Mouse (Mus musculus): ENCODE measurements around the gene Stxbp6. TPM values are rescaled to one million over a fixed set of nuclear protein-coding genes. Genes with fewer than 3 reads are reported as not detected.

Gene Stxbp6
- polyA plus RNA-seq, 1 experiment from 2014 or later: 17.4 TPM

DNA sequence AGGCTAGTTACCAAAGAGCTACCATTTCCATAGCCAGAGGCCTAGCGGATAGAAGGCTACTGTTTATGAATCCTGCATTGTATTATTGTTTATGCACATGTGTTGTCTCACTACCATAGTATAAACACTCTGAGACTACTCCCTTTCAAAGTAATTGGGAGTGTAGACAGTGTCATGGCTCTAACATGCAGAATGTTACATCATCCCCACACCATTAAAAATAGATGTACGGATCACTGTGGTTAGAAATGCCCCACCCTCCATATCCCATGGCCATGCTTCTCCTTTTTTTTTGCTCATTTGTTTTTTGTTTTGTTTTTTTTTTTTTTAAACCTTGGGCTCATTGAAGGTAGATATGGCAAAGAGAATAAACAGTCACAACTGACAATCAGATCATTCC is 154.9 kb downstream of the Stxbp6 start:
- H3K4me2 ChIP-seq (ENCODE audit: low read depth, low read length): no peak overlapping the region
- no peak for ATAC-seq
- no peak overlapping the region for H3K27ac ChIP-seq (ENCODE audit: low read length)
- H3K36me3 ChIP-seq (ENCODE audit: control insufficient read depth, insufficient read depth, low read length): no peaks in the 10 kb centered on the region
- H3K9me3 ChIP-seq (ENCODE audit: control insufficient read depth, low read length): no peaks in the 10 kb centered on the region
- H3K4me3 ChIP-seq (ENCODE audit: low read length): no peak overlapping the region
- no peak overlapping the region for H3K9ac ChIP-seq (ENCODE audit: low read depth, low read length)
- 87% methylated on average over 2 of the region's 2 CpGs for WGBS
- H3K4me1 ChIP-seq (ENCODE audit: control insufficient read depth, insufficient read depth, low read length): no peaks in the 10 kb centered on the region
- no peaks in the 10 kb centered on the region for H3K27me3 ChIP-seq (replicated peaks; ENCODE audit: control insufficient read depth, insufficient read depth, low read length)

DNA sequence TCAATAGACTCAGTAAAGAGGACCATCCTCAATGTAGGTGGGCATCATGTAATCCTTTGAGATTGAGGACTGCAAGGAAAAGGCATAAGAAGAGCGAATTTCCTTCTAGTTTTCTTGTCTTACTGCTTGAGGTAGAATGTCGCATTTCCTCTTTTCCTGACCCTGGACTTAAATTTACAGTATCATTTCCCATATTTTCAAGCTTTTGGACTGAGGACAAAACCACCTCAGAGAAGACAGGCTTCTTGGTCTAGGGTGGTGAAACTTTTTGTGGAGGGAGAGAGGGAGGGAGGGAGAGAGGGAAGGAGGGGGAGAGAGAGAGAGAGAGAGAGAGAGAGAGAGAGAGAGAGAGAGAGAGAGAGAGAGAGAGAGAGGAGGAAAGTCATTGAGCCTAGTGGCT is 155.6 kb downstream of the Stxbp6 start:
- no peak overlapping the region for H3K27ac ChIP-seq (ENCODE audit: low read length)
- no peaks in the 10 kb centered on the region for H3K9me3 ChIP-seq (ENCODE audit: control insufficient read depth, low read length)
- H3K4me1 ChIP-seq (ENCODE audit: control insufficient read depth, insufficient read depth, low read length): no peaks in the 10 kb centered on the region
- ATAC-seq: no peak
- no peak overlapping the region for H3K9ac ChIP-seq (ENCODE audit: low read depth, low read length)
- H3K36me3 ChIP-seq (ENCODE audit: control insufficient read depth, insufficient read depth, low read length): no peaks in the 10 kb centered on the region
- no peaks in the 10 kb centered on the region for H3K27me3 ChIP-seq (replicated peaks; ENCODE audit: control insufficient read depth, insufficient read depth, low read length)
- no peak overlapping the region for H3K4me3 ChIP-seq (ENCODE audit: low read length)
- 98% methylated on average over 2 of the region's 2 CpGs for WGBS
- H3K4me2 ChIP-seq (ENCODE audit: low read depth, low read length): no peak overlapping the region

GRCm38 (mm10) chr12:44913854-44914253 is 160.7 kb downstream of the Stxbp6 start:
- no peak overlapping the region for H3K9ac ChIP-seq (ENCODE audit: low read depth, low read length)
- no peak overlapping the region for H3K4me3 ChIP-seq (ENCODE audit: low read length)
- no peak for ATAC-seq
- H3K27me3 ChIP-seq (replicated peaks; ENCODE audit: control insufficient read depth, insufficient read depth, low read length): no peaks in the 10 kb centered on the region
- H3K4me1 ChIP-seq (ENCODE audit: control insufficient read depth, insufficient read depth, low read length): no peaks in the 10 kb centered on the region
- H3K9me3 ChIP-seq (ENCODE audit: control insufficient read depth, low read length): no peaks in the 10 kb centered on the region
- no peak overlapping the region for H3K4me2 ChIP-seq (ENCODE audit: low read depth, low read length)
- 76% methylated on average over 4 of the region's 4 CpGs for WGBS
- H3K36me3 ChIP-seq (ENCODE audit: control insufficient read depth, insufficient read depth, low read length): no peaks in the 10 kb centered on the region
- no peak overlapping the region for H3K27ac ChIP-seq (ENCODE audit: low read length)

GRCm38 (mm10) chr12:44908028-44908702 is 166.3 kb downstream of the Stxbp6 start:
- H3K4me3 ChIP-seq (ENCODE audit: low read length): no peak overlapping the region

DNA sequence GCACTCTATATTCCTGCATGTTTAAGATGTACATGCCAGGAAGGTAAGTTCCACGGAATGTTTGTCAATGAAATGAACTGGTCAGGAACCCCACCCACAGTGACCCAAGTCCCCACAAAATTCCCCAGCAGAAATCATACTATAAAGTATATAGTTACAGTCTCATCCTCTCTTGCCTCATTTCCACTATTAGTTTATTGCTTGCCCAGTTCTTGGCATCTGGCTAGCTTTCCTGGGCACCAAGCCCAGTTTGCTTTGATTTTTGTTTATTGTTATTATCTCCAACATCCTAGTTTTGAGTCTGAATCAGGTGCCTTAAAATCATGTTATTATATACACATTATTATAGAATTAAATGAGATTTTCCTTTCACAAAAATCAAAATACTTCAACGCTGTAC is 168.5 kb downstream of the Stxbp6 start:
- H3K36me3 ChIP-seq (ENCODE audit: control insufficient read depth, insufficient read depth, low read length): no peaks in the 10 kb centered on the region
- H3K4me3 ChIP-seq (ENCODE audit: low read length): no peak overlapping the region
- ATAC-seq: no peak
- no peaks in the 10 kb centered on the region for H3K9me3 ChIP-seq (ENCODE audit: control insufficient read depth, low read length)
- H3K9ac ChIP-seq (ENCODE audit: low read depth, low read length): no peak overlapping the region
- no peak overlapping the region for H3K4me2 ChIP-seq (ENCODE audit: low read depth, low read length)
- H3K27me3 ChIP-seq (replicated peaks; ENCODE audit: control insufficient read depth, insufficient read depth, low read length): no peaks in the 10 kb centered on the region
- no peak overlapping the region for H3K27ac ChIP-seq (ENCODE audit: low read length)
- H3K4me1 ChIP-seq (ENCODE audit: control insufficient read depth, insufficient read depth, low read length): no peaks in the 10 kb centered on the region
- WGBS: 85% methylated on average over 2 of the region's 2 CpGs

More at GRCm38 (mm10) chr12:44908028-44908702, 166.3 kb downstream of the Stxbp6 start:
- Histone ChIP-seq H3K9ac (ENCODE audit: low read depth, low read length) (no peak overlapping the region), H3K27me3 (replicated peaks; ENCODE audit: control insufficient read depth, insufficient read depth, low read length) (no peaks in the 10 kb centered on the region), H3K27ac (ENCODE audit: low read length) (no peak overlapping the region), H3K4me2 (ENCODE audit: low read depth, low read length) (no peak overlapping the region), H3K4me1 (ENCODE audit: control insufficient read depth, insufficient read depth, low read length) (no peaks in the 10 kb centered on the region), H3K36me3 (ENCODE audit: control insufficient read depth, insufficient read depth, low read length) (no peaks in the 10 kb centered on the region), H3K9me3 (ENCODE audit: control insufficient read depth, low read length) (no peaks in the 10 kb centered on the region)
- 68% methylated on average over 3 of the region's 3 CpGs for WGBS
- ATAC-seq: no peak

- no peak overlapping the region for H3K9ac ChIP-seq (ENCODE audit: low read depth, low read length)
- H3K4me1 ChIP-seq (ENCODE audit: control insufficient read depth, insufficient read depth, low read length): no peaks in the 10 kb centered on the region
- ATAC-seq: no peak
- no peaks in the 10 kb centered on the region for H3K9me3 ChIP-seq (ENCODE audit: control insufficient read depth, low read length)
- 49% methylated on average over 1 of the region's 1 CpGs for WGBS
- no peaks in the 10 kb centered on the region for H3K36me3 ChIP-seq (ENCODE audit: control insufficient read depth, insufficient read depth, low read length)
- no peak overlapping the region for H3K27ac ChIP-seq (ENCODE audit: low read length)
- H3K4me3 ChIP-seq (ENCODE audit: low read length): no peak overlapping the region
- H3K27me3 ChIP-seq (replicated peaks; ENCODE audit: control insufficient read depth, insufficient read depth, low read length): no peaks in the 10 kb centered on the region
- H3K4me2 ChIP-seq (ENCODE audit: low read depth, low read length): no peak overlapping the region
Observed at GRCm38 (mm10) chr12:44903205-44903732, 171.2 kb downstream of the Stxbp6 start.

DNA sequence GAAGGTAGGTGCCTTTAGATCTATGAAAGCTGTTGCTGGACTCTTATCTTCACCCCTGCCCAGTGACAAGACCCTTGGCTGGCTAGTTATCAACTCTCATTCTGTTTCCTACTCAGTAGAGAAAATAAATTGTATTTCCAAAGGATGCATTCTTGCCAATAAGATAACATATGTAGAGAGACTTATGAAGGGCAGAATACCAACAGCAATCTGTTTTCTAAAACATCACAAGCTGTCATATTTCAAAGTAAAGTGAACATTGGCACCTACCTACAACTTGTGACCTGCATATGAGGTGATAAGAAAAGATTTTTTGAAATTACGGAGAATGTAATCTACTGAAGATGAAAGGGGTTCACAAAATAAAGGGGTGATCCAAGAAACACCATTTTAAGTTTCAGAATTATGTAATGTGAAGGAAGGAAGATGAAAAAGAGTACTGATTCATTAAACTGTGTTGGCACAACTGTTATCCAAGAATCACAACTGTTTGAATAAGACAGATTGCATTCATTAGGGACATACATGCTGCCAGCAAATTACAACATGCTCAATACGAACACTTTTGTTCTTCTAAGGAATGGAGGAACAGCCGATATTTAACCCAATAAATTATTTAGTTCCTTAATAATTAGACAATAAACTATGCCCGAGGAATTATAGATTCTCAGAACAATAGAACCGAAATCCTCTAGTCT is 175.2 kb downstream of the Stxbp6 start:
- H3K27ac ChIP-seq (ENCODE audit: low read length): no peak overlapping the region
- H3K36me3 ChIP-seq (ENCODE audit: control insufficient read depth, insufficient read depth, low read length): no peaks in the 10 kb centered on the region
- H3K27me3 ChIP-seq (replicated peaks; ENCODE audit: control insufficient read depth, insufficient read depth, low read length): no peaks in the 10 kb centered on the region
- no peaks in the 10 kb centered on the region for H3K4me1 ChIP-seq (ENCODE audit: control insufficient read depth, insufficient read depth, low read length)
- H3K4me3 ChIP-seq (ENCODE audit: low read length): no peak overlapping the region
- no peak overlapping the region for H3K9ac ChIP-seq (ENCODE audit: low read depth, low read length)
- WGBS: 91% methylated on average over 5 of the region's 5 CpGs
- no peak for ATAC-seq
- H3K9me3 ChIP-seq (ENCODE audit: control insufficient read depth, low read length): no peaks in the 10 kb centered on the region
- H3K4me2 ChIP-seq (ENCODE audit: low read depth, low read length): no peak overlapping the region

DNA sequence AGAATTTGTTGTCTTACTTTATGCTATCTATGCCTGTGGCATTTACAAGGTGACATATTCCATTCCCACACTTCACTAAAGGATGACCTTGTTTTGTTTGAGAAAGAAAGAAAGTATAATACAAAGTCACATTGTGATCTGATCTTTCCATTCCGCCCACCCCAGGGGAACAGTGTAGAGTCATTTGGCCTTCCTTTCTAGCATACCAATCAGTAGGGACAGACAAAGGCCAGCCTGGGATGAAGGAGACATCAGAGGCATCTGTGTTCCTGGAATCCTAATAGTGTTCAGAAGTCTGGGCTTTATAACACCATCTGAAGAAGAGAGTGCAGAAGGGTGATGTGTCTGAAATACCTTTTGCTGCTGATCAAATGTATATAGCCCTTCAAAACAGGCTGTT is 178.0 kb downstream of the Stxbp6 start:
- Histone ChIP-seq H3K9ac (ENCODE audit: low read depth, low read length) (no peak overlapping the region), H3K27me3 (replicated peaks; ENCODE audit: control insufficient read depth, insufficient read depth, low read length) (no peaks in the 10 kb centered on the region), H3K4me3 (ENCODE audit: low read length) (no peak overlapping the region), H3K9me3 (ENCODE audit: control insufficient read depth, low read length) (no peaks in the 10 kb centered on the region), H3K27ac (ENCODE audit: low read length) (no peak overlapping the region), H3K4me2 (ENCODE audit: low read depth, low read length) (no peak overlapping the region), H3K4me1 (ENCODE audit: control insufficient read depth, insufficient read depth, low read length) (no peaks in the 10 kb centered on the region), H3K36me3 (ENCODE audit: control insufficient read depth, insufficient read depth, low read length) (no peaks in the 10 kb centered on the region)
- no peak for ATAC-seq
- 88% methylated on average over 1 of the region's 1 CpGs for WGBS

DNA sequence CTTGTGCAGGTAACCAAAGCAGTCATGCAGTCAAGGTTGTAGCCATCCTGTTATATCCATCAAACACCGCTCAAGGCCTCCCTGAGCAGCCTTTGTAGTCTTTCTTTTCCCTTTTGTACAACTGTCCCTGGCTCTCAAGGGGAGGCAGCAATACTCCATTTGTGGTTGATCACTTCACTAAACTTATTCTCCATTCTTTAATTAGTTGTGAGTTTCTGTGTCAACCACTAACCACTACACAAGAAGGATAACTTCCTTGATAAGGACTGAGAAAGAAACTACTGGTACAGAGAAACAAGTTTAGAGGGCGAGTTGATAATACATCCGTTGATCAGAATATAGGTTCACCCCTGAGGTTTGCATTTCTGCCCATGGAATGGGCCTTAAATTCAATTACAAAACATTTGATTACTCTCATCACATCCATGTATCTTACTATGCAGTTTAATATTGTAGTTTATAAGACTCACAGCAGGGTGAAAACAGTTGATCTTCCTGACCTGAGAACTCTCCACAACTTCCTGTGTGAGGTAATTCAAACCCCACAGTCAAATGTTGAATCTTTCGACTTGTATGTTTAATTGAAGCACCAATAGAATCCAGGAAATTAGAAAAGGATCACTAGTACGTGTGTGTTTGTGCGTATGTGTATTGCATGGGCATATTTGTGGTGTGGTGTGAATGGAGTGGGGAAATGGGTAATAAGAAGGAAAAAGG is 184.7 kb downstream of the Stxbp6 start:
- H3K27me3 ChIP-seq (replicated peaks; ENCODE audit: control insufficient read depth, insufficient read depth, low read length): no peaks in the 10 kb centered on the region
- H3K4me3 ChIP-seq (ENCODE audit: low read length): no peak overlapping the region
- WGBS: 87% methylated on average over 6 of the region's 6 CpGs
- no peaks in the 10 kb centered on the region for H3K9me3 ChIP-seq (ENCODE audit: control insufficient read depth, low read length)
- ATAC-seq: no peak
- H3K9ac ChIP-seq (ENCODE audit: low read depth, low read length): no peak overlapping the region
- H3K36me3 ChIP-seq (ENCODE audit: control insufficient read depth, insufficient read depth, low read length): no peaks in the 10 kb centered on the region
- no peaks in the 10 kb centered on the region for H3K4me1 ChIP-seq (ENCODE audit: control insufficient read depth, insufficient read depth, low read length)
- no peak overlapping the region for H3K4me2 ChIP-seq (ENCODE audit: low read depth, low read length)
- no peak overlapping the region for H3K27ac ChIP-seq (ENCODE audit: low read length)
